Mouse (Mus musculus): Measurements from ENCODE around the gene Phip.

GRCm38 (mm10) chr9:82971433-82971832, 3.9 kb downstream of the Phip start:
- TF ChIP-seq POLR2A (IDR thresholded peaks at IDR 0.05; ENCODE audit: insufficient read length, low read depth) (no peak), TCF12 (IDR thresholded peaks at IDR 0.05; ENCODE audit: insufficient read depth, poor library complexity, severe bottlenecking) (no peak), POLR2AphosphoS2 (IDR thresholded peaks at IDR 0.05; ENCODE audit: insufficient read length, low read depth) (no peak), E2F4 (IDR thresholded peaks at IDR 0.05; ENCODE audit: insufficient read depth) (no peak), MYOD1 (IDR thresholded peaks at IDR 0.05; ENCODE audit: control insufficient read depth in 1 of 3, insufficient read length in 2 of 3, low read depth in 2 of 3) (no peak), SRF (IDR thresholded peaks at IDR 0.05; ENCODE audit: control insufficient read depth, insufficient read length, low read depth) (no peak), REST (IDR thresholded peaks at IDR 0.05; ENCODE audit: insufficient read depth, insufficient read length) (no peak), USF1 (IDR thresholded peaks at IDR 0.05; ENCODE audit: low read depth) (no peak), MAX (IDR thresholded peaks at IDR 0.05; ENCODE audit: low read depth) (no peak), CEBPB (IDR thresholded peaks at IDR 0.05; ENCODE audit: insufficient read depth, poor library complexity, severe bottlenecking) (no peak), TCF3 (IDR thresholded peaks at IDR 0.05; ENCODE audit: insufficient read length, low read depth) (no peak), MYOG (IDR thresholded peaks at IDR 0.05; ENCODE audit: control insufficient read depth in 1 of 3, insufficient read depth in 1 of 3, insufficient read length in 2 of 3, low read depth in 2 of 3) (no peak)
